Mouse (Mus musculus) adrenal gland, postnatal 36 days (tissue): ENCODE measurements around the gene Krtap4-6. TPM values are rescaled to one million over a fixed set of nuclear protein-coding genes. Genes with fewer than 3 reads are reported as not detected.

Source experiments
- total RNA-seq, 2 experiments: library from RNA; stranded (reverse); gene quantifications; 2 replicates each; pipeline ENCODE4 v1.2.3; 2021

Krtap4-6 gene
- total RNA-seq, 2 experiments from 2014 or later = not detected

Other genes starting within 250 kb of the Krtap4-6 start
- gene Krt12, start 243.7 kb downstream of the Krtap4-6 start, total RNA-seq = not detected
- gene Krt20, start 227.8 kb downstream of the Krtap4-6 start, total RNA-seq = under 1 TPM in 1 of 2 experiments, not detected in 1; 0.26 TPM
- gene Krt23, start 172.8 kb downstream of the Krtap4-6 start, total RNA-seq = under 1 TPM in 1 of 2 experiments, not detected in 1; 0.16 TPM
- gene Krt39, start 144.6 kb downstream of the Krtap4-6 start, total RNA-seq = not detected
- gene Krt40, start 122.8 kb downstream of the Krtap4-6 start, total RNA-seq = not detected
- not detected for gene Krtap3-3, start 115.1 kb downstream of the Krtap4-6 start, total RNA-seq
- not detected for gene Krtap3-2, start 109.1 kb downstream of the Krtap4-6 start, total RNA-seq
- gene Gm11939, start 106.5 kb downstream of the Krtap4-6 start, total RNA-seq = not detected
- not detected for gene Krtap3-1, start 99.3 kb downstream of the Krtap4-6 start, total RNA-seq
- not detected for gene Krtap1-5, start 84.9 kb downstream of the Krtap4-6 start, total RNA-seq
- not detected for gene Krtap1-4, start 82.3 kb downstream of the Krtap4-6 start, total RNA-seq
- not detected for gene Krtap1-3, start 74.6 kb downstream of the Krtap4-6 start, total RNA-seq
- not detected for gene Krtap9-3, start 67.9 kb downstream of the Krtap4-6 start, total RNA-seq
- gene Gm11938, start 62.7 kb downstream of the Krtap4-6 start, total RNA-seq = not detected
- gene Gm11937, start 55.8 kb downstream of the Krtap4-6 start, total RNA-seq = not detected
- not detected for gene Krtap2-4, start 51.1 kb downstream of the Krtap4-6 start, total RNA-seq
- gene Gm11562, start 45.5 kb downstream of the Krtap4-6 start, total RNA-seq = not detected
- gene Krtap4-1, start 37.7 kb downstream of the Krtap4-6 start, total RNA-seq = not detected
- not detected for gene Krtap4-2, start 30.9 kb downstream of the Krtap4-6 start, total RNA-seq
- not detected for gene Krtap4-7, start 21.9 kb downstream of the Krtap4-6 start, total RNA-seq
- not detected for gene Gm11555, start 15.7 kb downstream of the Krtap4-6 start, total RNA-seq
- gene Gm11563, start 7.0 kb downstream of the Krtap4-6 start, total RNA-seq = not detected
- gene Gm14190, start 24.8 kb upstream of the Krtap4-6 start, total RNA-seq = not detected
- not detected for gene Gm14180, start 68.3 kb upstream of the Krtap4-6 start, total RNA-seq
- gene Gm11595, start 107.0 kb upstream of the Krtap4-6 start, total RNA-seq = not detected
- gene Krtap4-8, start 114.7 kb upstream of the Krtap4-6 start, total RNA-seq = not detected
- gene Krtap4-9, start 119.2 kb upstream of the Krtap4-6 start, total RNA-seq = not detected
- gene Gm11596, start 127.5 kb upstream of the Krtap4-6 start, total RNA-seq = not detected
- gene Gm11569, start 133.0 kb upstream of the Krtap4-6 start, total RNA-seq = not detected
- gene Gm11554, start 138.5 kb upstream of the Krtap4-6 start, total RNA-seq = not detected
- gene Krtap4-13, start 143.9 kb upstream of the Krtap4-6 start, total RNA-seq = not detected
- gene Gm11564, start 149.7 kb upstream of the Krtap4-6 start, total RNA-seq = not detected
- gene 2300003K06Rik, start 172.1 kb upstream of the Krtap4-6 start, total RNA-seq = not detected
- gene Krtap4-16, start 185.6 kb upstream of the Krtap4-6 start, total RNA-seq = not detected
- gene Gm11568, start 192.0 kb upstream of the Krtap4-6 start, total RNA-seq = not detected
- not detected for gene Gm11559, start 198.5 kb upstream of the Krtap4-6 start, total RNA-seq
- not detected for gene Krtap9-1, start 207.4 kb upstream of the Krtap4-6 start, total RNA-seq
- not detected for gene Gm11567, start 213.2 kb upstream of the Krtap4-6 start, total RNA-seq
- gene Krtap31-1, start 242.0 kb upstream of the Krtap4-6 start, total RNA-seq = not detected
- not detected for gene Gm11565, start 248.8 kb upstream of the Krtap4-6 start, total RNA-seq